Mouse (Mus musculus) bone marrow macrophage, adult 2 months (primary cell): Measurements from ENCODE around the gene Casp3.

Experiments
- CTCF ChIP-seq: IDR thresholded peaks from 2 replicates; pipeline ENCODE4 v1.5.1; 2012; ENCODE audit warnings: low read depth, mild to moderate bottlenecking, low read length, moderate library complexity
- POLR2A ChIP-seq: IDR thresholded peaks from 2 replicates; pipeline ENCODE4 v1.6.1; 2012; ENCODE audit warnings: mild to moderate bottlenecking, low read depth, low read length, borderline replicate concordance

DNA sequence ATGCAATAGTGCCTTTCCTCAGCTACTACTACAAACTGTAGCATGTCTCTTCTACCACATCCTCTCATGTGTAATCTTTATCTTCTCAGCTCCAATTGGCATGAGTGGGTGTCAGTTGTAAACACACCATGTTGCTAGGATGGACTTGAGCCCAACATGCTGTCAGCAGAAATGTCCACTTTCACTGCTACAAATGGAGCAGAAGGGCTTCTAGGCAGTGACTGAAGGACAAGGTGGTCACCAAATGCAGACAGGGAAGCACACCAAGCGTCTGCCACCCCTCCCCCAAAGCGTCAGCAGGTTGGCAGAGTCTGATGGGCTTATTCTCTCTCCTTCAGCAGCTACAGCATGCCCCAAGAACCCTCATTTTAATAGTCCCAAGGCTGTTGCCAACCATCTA, 23.3 kb upstream of the Casp3 start:
- TF ChIP-seq POLR2A (no peak), CTCF (no peak)
